8 mouse cellular contexts compared by ENCODE assay signal in genomic region chr3:52006721-52007330, GRCm38 (mm10).
DNase-seq lines count a peak whose midpoint lies in the region; ATAC-seq lines count a peak whose summit lies in the region.

No protein-coding gene starts in this region.

- H3K27ac ChIP-seq in kidney, embryonic 14.5 days (ENCODE audit: low read depth, low read length), result peak overlapping the region; percentile 24; the same call in 1 of the 2 replicates
- H3K27ac ChIP-seq in hindbrain, embryonic 15.5 days (replicated peaks), result peak overlapping the region; percentile 95
- H3K27ac ChIP-seq in midbrain, embryonic 16.5 days (ENCODE audit: low read length), result peak overlapping the region; percentile 98

- H3K4me2 ChIP-seq in kidney, embryonic 14.5 days (replicated peaks; ENCODE audit: low read depth, low read length), result peak overlapping the region; percentile 76
- H3K4me2 ChIP-seq in hindbrain, embryonic 15.5 days, result peak overlapping the region; percentile 63
- H3K4me2 ChIP-seq in midbrain, embryonic 16.5 days (ENCODE audit: low read length), result peak overlapping the region; percentile 66

- WGBS in kidney, embryonic 14.5 days, result 43% methylated on average over 9 of the region's 9 CpGs
- WGBS in hindbrain, embryonic 15.5 days, result 31% methylated on average over 9 of the region's 9 CpGs
- WGBS in midbrain, embryonic 16.5 days, result 23% methylated on average over 9 of the region's 9 CpGs

- no peak for ATAC-seq in kidney, embryonic 14.5 days (ENCODE audit: low FRiP score, low TSS enrichment)
- ATAC-seq in hindbrain, embryonic 15.5 days (ENCODE audit: low FRiP score, low read depth), result no peak
- no peak for ATAC-seq in midbrain, embryonic 16.5 days

- no peaks in the 10 kb centered on the region for H3K9me3 ChIP-seq in kidney, embryonic 14.5 days (ENCODE audit: control insufficient read depth, low read length)
- no peaks in the 10 kb centered on the region for H3K9me3 ChIP-seq in hindbrain, embryonic 15.5 days
- H3K9me3 ChIP-seq in midbrain, embryonic 16.5 days (replicated peaks; ENCODE audit: control insufficient read depth, low read length, poor library complexity, severe bottlenecking), result no peaks in the 10 kb centered on the region

- H3K36me3 ChIP-seq in kidney, embryonic 14.5 days (ENCODE audit: control insufficient read depth, insufficient read depth, low read length), result no peaks in the 10 kb centered on the region
- no peaks in the 10 kb centered on the region for H3K36me3 ChIP-seq in hindbrain, embryonic 15.5 days
- no peaks in the 10 kb centered on the region for H3K36me3 ChIP-seq in midbrain, embryonic 16.5 days (ENCODE audit: control insufficient read depth, insufficient read depth, low read length)

- peak overlapping the region; percentile 48; the same call in 1 of the 2 replicates for H3K9ac ChIP-seq in kidney, embryonic 14.5 days (ENCODE audit: low read depth, low read length)
- peak overlapping the region; percentile 41 for H3K9ac ChIP-seq in hindbrain, embryonic 15.5 days
- peak overlapping the region; percentile 64 for H3K9ac ChIP-seq in midbrain, embryonic 16.5 days (ENCODE audit: low read depth, low read length)

- intact Hi-C loops in gastrocnemius, postnatal 36 days (cut with DNase I), result no loop called here
- intact Hi-C loops in gastrocnemius, postnatal 14 days (cut with DNase I; ENCODE audit: low total_unique reads), result no loop called here

- peak overlapping the region; percentile 42; the same call in 1 of the 2 replicates for H3K4me3 ChIP-seq in kidney, embryonic 14.5 days (ENCODE audit: low read length)
- peak overlapping the region; percentile 32; the same call in 1 of the 2 replicates for H3K4me3 ChIP-seq in hindbrain, embryonic 15.5 days
- H3K4me3 ChIP-seq in midbrain, embryonic 16.5 days (ENCODE audit: low read depth, low read length), result peak overlapping the region; percentile 34

- H3K27me3 ChIP-seq in kidney, embryonic 14.5 days (ENCODE audit: control insufficient read depth, insufficient read depth, low read length), result no peaks in the 10 kb centered on the region
- no peaks in the 10 kb centered on the region for H3K27me3 ChIP-seq in hindbrain, embryonic 15.5 days
- no peaks in the 10 kb centered on the region for H3K27me3 ChIP-seq in midbrain, embryonic 16.5 days (ENCODE audit: control insufficient read depth, insufficient read depth, low read depth, low read length)

- 0 out of 2 replicates have a peak, but pooled peaks cover 8% of the 10 kb centered on the region for H3K4me1 ChIP-seq in kidney, embryonic 14.5 days (ENCODE audit: control insufficient read depth, insufficient read depth, low read length)
- peaks cover 37% of the 10 kb centered on the region for H3K4me1 ChIP-seq in hindbrain, embryonic 15.5 days (replicated peaks)
- H3K4me1 ChIP-seq in midbrain, embryonic 16.5 days (ENCODE audit: control insufficient read depth, insufficient read depth, low read length), result peaks cover 39% of the 10 kb centered on the region

- DNase-seq in kidney, adult 11 months, result no peak
- peak; percentile 55 for DNase-seq in cerebellum, adult 9-11 months
- no peak for DNase-seq in gastrocnemius, postnatal 36 days
- no peak for DNase-seq in gastrocnemius, postnatal 14 days
- DNase-seq in ovary, postnatal 36 days (ENCODE audit: low spot score), result no peak

Comparison
In these comparisons a context has a peak if more than half of its experiments do, and no peak if none do; other contexts are left out.
1. H3K27ac ChIP-seq: peak in every context shown above with its lines; median percentile 98 in midbrain, embryonic 16.5 days; 95 in hindbrain, embryonic 15.5 days; 24 in kidney, embryonic 14.5 days.